In the genomic region with DNA sequence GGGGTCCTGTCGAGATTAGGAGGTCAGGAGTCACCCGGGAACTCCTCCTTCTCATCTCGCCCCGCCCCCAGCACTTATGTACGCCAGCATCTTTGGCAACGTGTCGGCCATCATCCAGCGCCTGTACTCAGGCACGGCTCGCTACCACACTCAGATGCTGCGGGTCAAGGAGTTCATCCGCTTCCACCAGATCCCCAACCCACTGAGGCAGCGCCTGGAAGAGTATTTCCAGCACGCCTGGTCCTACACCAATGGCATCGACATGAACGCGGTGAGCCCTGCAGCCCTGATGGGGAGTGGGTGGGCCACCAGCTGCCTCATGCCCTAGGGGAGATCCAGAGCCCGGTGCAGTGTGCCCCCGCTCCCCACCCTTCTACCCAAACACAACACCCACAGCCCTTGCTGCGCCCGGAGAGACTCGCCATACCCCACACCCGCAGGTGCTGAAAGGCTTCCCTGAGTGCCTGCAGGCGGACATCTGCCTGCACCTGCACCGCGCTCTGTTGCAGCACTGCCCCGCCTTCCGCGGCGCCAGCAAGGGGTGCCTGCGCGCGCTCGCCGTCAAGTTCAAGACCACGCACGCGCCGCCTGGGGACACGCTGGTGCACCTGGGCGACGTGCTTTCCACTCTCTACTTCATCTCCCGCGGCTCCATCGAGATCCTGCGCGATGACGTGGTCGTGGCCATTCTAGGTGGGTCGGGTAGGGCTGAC, we compare ENCODE assay signal across 7 mouse cellular contexts. TPM values are rescaled to one million over a fixed set of nuclear protein-coding genes. Genes with fewer than 3 reads are reported as not detected.
DNase-seq lines count a peak whose midpoint lies in the region; ATAC-seq lines count a peak whose summit lies in the region.

No protein-coding gene starts in this region.

- peaks cover 10% of the 10 kb centered on the region; the same call in 1 of the 2 replicates for H3K27me3 ChIP-seq in lung, embryonic 16.5 days (ENCODE audit: control insufficient read depth, insufficient read depth, low read depth, low read length)
- H3K27me3 ChIP-seq in embryonic facial prominence, embryonic 10.5 days (replicated peaks; ENCODE audit: low read depth, poor library complexity, severe bottlenecking) = peaks cover 38% of the 10 kb centered on the region
- peaks cover 23% of the 10 kb centered on the region for H3K27me3 ChIP-seq in intestine, embryonic 14.5 days (replicated peaks; ENCODE audit: control insufficient read depth, insufficient read depth, low read length)
- H3K27me3 ChIP-seq in stomach, embryonic 14.5 days (ENCODE audit: control insufficient read depth, insufficient read depth, low read length) = peaks cover 6% of the 10 kb centered on the region; the same call in 1 of the 2 replicates

- H3K9me3 ChIP-seq in lung, embryonic 16.5 days (ENCODE audit: control insufficient read depth, low read length) = no peaks in the 10 kb centered on the region
- H3K9me3 ChIP-seq in embryonic facial prominence, embryonic 10.5 days = no peaks in the 10 kb centered on the region
- H3K9me3 ChIP-seq in intestine, embryonic 14.5 days (ENCODE audit: control insufficient read depth, low read length) = no peaks in the 10 kb centered on the region
- H3K9me3 ChIP-seq in stomach, embryonic 14.5 days (ENCODE audit: control insufficient read depth, low read depth, low read length) = no peaks in the 10 kb centered on the region

- 1% methylated on average over 50 of the region's 50 CpGs for WGBS in lung, embryonic 16.5 days
- 1% methylated on average over 50 of the region's 50 CpGs for WGBS in embryonic facial prominence, embryonic 10.5 days
- WGBS in intestine, embryonic 14.5 days = 2% methylated on average over 50 of the region's 50 CpGs
- whole genome bisulfite sequencing in stomach, embryonic 14.5 days = 1% methylated on average over 50 of the region's 50 CpGs

- peak overlapping the region; percentile 31 for H3K4me3 ChIP-seq in lung, embryonic 16.5 days (ENCODE audit: low read length)
- peak overlapping the region; percentile 55 for H3K4me3 ChIP-seq in embryonic facial prominence, embryonic 10.5 days
- H3K4me3 ChIP-seq in intestine, embryonic 14.5 days (ENCODE audit: low read depth, low read length) = peak overlapping the region; percentile 28
- H3K4me3 ChIP-seq in stomach, embryonic 14.5 days (ENCODE audit: low read depth, low read length) = peak overlapping the region; percentile 25

- no peaks in the 10 kb centered on the region for H3K36me3 ChIP-seq in lung, embryonic 16.5 days (ENCODE audit: control insufficient read depth, insufficient read depth, low read length)
- no peaks in the 10 kb centered on the region for H3K36me3 ChIP-seq in embryonic facial prominence, embryonic 10.5 days (replicated peaks)
- no peaks in the 10 kb centered on the region for H3K36me3 ChIP-seq in intestine, embryonic 14.5 days (ENCODE audit: control insufficient read depth, insufficient read depth, low read length)
- no peaks in the 10 kb centered on the region for H3K36me3 ChIP-seq in stomach, embryonic 14.5 days (ENCODE audit: control insufficient read depth, insufficient read depth, low read length)

- no peak for DNase-seq in lung, postnatal 10 days
- DNase-seq in embryonic facial prominence, embryonic 10.5 days (ENCODE audit: low spot score) = peak; percentile 46
- DNase-seq in intestine, embryonic 14.5 days (ENCODE audit: low spot score) = peak; percentile 64
- no peak for DNase-seq in adrenal gland, adult 18-20 months (ENCODE audit: low spot score in 2 of 2)

- ATAC-seq in lung, embryonic 16.5 days (ENCODE audit: low read depth) = 0 out of 2 replicates have a peak, but pooled peaks have one; percentile 10
- ATAC-seq in intestine, embryonic 14.5 days (replicated peaks; ENCODE audit: low FRiP score, low TSS enrichment, low read depth) = peak; percentile 63
- 0 out of 2 replicates have a peak, but pooled peaks have one; percentile 22 for ATAC-seq in megakaryocyte-erythroid progenitor cell, adult 5-6 weeks (replicated peaks; ENCODE audit: low FRiP score, low TSS enrichment, poor library complexity, severe bottlenecking)
- ATAC-seq in stomach, embryonic 14.5 days (ENCODE audit: insufficient number of reproducible peaks, insufficient read depth, low FRiP score, low read depth) = 0 out of 2 replicates have a peak, but pooled peaks have one; percentile 33

- H3K4me2 ChIP-seq in lung, embryonic 16.5 days (ENCODE audit: low read depth, low read length) = peak overlapping the region; percentile 58
- peak overlapping the region; percentile 51 for H3K4me2 ChIP-seq in intestine, embryonic 14.5 days (ENCODE audit: low read length)
- H3K4me2 ChIP-seq in stomach, embryonic 14.5 days (replicated peaks; ENCODE audit: low read depth, low read length) = peak overlapping the region; percentile 53

- H3K4me1 ChIP-seq in lung, embryonic 16.5 days (replicated peaks; ENCODE audit: control insufficient read depth, insufficient read depth, low read length) = peaks cover 8% of the 10 kb centered on the region
- peaks cover 13% of the 10 kb centered on the region for H3K4me1 ChIP-seq in embryonic facial prominence, embryonic 10.5 days
- 0 out of 2 replicates have a peak, but pooled peaks cover 6% of the 10 kb centered on the region for H3K4me1 ChIP-seq in intestine, embryonic 14.5 days (replicated peaks; ENCODE audit: control insufficient read depth, insufficient read depth, low read length)
- H3K4me1 ChIP-seq in stomach, embryonic 14.5 days (ENCODE audit: control insufficient read depth, insufficient read depth, low read length) = no peaks in the 10 kb centered on the region

- no peak overlapping the region for H3K27ac ChIP-seq in lung, embryonic 16.5 days (ENCODE audit: low read length)
- H3K27ac ChIP-seq in embryonic facial prominence, embryonic 10.5 days (replicated peaks) = 0 out of 2 replicates have a peak overlapping the region, but pooled peaks have one; percentile 5
- no peak overlapping the region for H3K27ac ChIP-seq in intestine, embryonic 14.5 days (ENCODE audit: low read depth)
- no peak overlapping the region for H3K27ac ChIP-seq in stomach, embryonic 14.5 days (ENCODE audit: low read length)

- H3K9ac ChIP-seq in lung, embryonic 16.5 days (ENCODE audit: low read length) = peak overlapping the region; percentile 28; the same call in 1 of the 2 replicates
- peak overlapping the region; percentile 7; the same call in 1 of the 2 replicates for H3K9ac ChIP-seq in intestine, embryonic 14.5 days (ENCODE audit: low read length)
- 0 out of 2 replicates have a peak overlapping the region, but pooled peaks have one; percentile 14 for H3K9ac ChIP-seq in stomach, embryonic 14.5 days (replicated peaks; ENCODE audit: low read depth, low read length)

RNA-seq across cellular contexts. Expression of a gene that starts 12.3 kb away (rescaled TPM):
- 0.23 and 0.34 TPM in 2 replicates for polyA plus RNA-seq in lung, embryonic 16.5 days (2015; fragmentation: Nextera tagmentation; extraction: Ambion mirVana)
- 0.30 and 0.48 TPM in 2 replicates for polyA plus RNA-seq in embryonic facial prominence, embryonic 10.5 days (2016; fragmentation: Nextera tagmentation; extraction: Ambion mirVana)
- polyA plus RNA-seq in intestine, embryonic 14.5 days (2014; fragmentation: Nextera tagmentation; extraction: Ambion mirVana) = 0.99 and 1.3 TPM in 2 replicates
- total RNA-seq in megakaryocyte-erythroid progenitor cell, adult 5-6 weeks (2014; fragmentation: Nextera tagmentation) = not detected in 2 replicates
- not detected in 2 replicates for total RNA-seq in megakaryocyte-erythroid progenitor cell, adult 5-6 weeks (2017)
- 0.07 and 0.38 TPM in 2 replicates for polyA plus RNA-seq in stomach, embryonic 14.5 days (2014; fragmentation: Nextera tagmentation; extraction: Ambion mirVana)
- under 1 TPM in 1 of 2 experiments, not detected in 1; 0.29 TPM for total RNA-seq in adrenal gland, adult 18-20 months (2021)

RNA-seq across cellular contexts. Expression of a gene that starts 16.5 kb away (rescaled TPM):
- 58.8 and 63.4 TPM in 2 replicates for polyA plus RNA-seq in lung, embryonic 16.5 days (2015; fragmentation: Nextera tagmentation; extraction: Ambion mirVana)
- polyA plus RNA-seq in embryonic facial prominence, embryonic 10.5 days (2016; fragmentation: Nextera tagmentation; extraction: Ambion mirVana) = 91.2 and 93.4 TPM in 2 replicates
- 62.2 and 68.6 TPM in 2 replicates for polyA plus RNA-seq in intestine, embryonic 14.5 days (2014; fragmentation: Nextera tagmentation; extraction: Ambion mirVana)
- 53.4 and 63.3 TPM in 2 replicates for total RNA-seq in megakaryocyte-erythroid progenitor cell, adult 5-6 weeks (2014; fragmentation: Nextera tagmentation)
- total RNA-seq in megakaryocyte-erythroid progenitor cell, adult 5-6 weeks (2017) = 44.3 and 46.4 TPM in 2 replicates
- 61.9 and 63.0 TPM in 2 replicates for polyA plus RNA-seq in stomach, embryonic 14.5 days (2014; fragmentation: Nextera tagmentation; extraction: Ambion mirVana)
- total RNA-seq in adrenal gland, adult 18-20 months (2021) = 10 to 100 TPM; 44.5 to 47.6 TPM

RNA-seq across cellular contexts. Expression of a gene that starts 25.7 kb away (rescaled TPM):
- 0.34 and 0.45 TPM in 2 replicates for polyA plus RNA-seq in lung, embryonic 16.5 days (2015; fragmentation: Nextera tagmentation; extraction: Ambion mirVana)
- polyA plus RNA-seq in embryonic facial prominence, embryonic 10.5 days (2016; fragmentation: Nextera tagmentation; extraction: Ambion mirVana) = not detected in 2 replicates
- polyA plus RNA-seq in intestine, embryonic 14.5 days (2014; fragmentation: Nextera tagmentation; extraction: Ambion mirVana) = not detected in 2 replicates
- not detected in 2 replicates for total RNA-seq in megakaryocyte-erythroid progenitor cell, adult 5-6 weeks (2014; fragmentation: Nextera tagmentation)
- not detected in 2 replicates for total RNA-seq in megakaryocyte-erythroid progenitor cell, adult 5-6 weeks (2017)
- polyA plus RNA-seq in stomach, embryonic 14.5 days (2014; fragmentation: Nextera tagmentation; extraction: Ambion mirVana) = not detected in 2 replicates
- total RNA-seq in adrenal gland, adult 18-20 months (2021) = not detected

RNA-seq across cellular contexts. Expression of a gene that starts 45.7 kb away (rescaled TPM):
- polyA plus RNA-seq in lung, embryonic 16.5 days (2015; fragmentation: Nextera tagmentation; extraction: Ambion mirVana) = 8.6 and 10.4 TPM in 2 replicates
- 12.7 and 13.8 TPM in 2 replicates for polyA plus RNA-seq in embryonic facial prominence, embryonic 10.5 days (2016; fragmentation: Nextera tagmentation; extraction: Ambion mirVana)
- polyA plus RNA-seq in intestine, embryonic 14.5 days (2014; fragmentation: Nextera tagmentation; extraction: Ambion mirVana) = 8.8 and 10.3 TPM in 2 replicates
- 8.3 and 9.0 TPM in 2 replicates for total RNA-seq in megakaryocyte-erythroid progenitor cell, adult 5-6 weeks (2014; fragmentation: Nextera tagmentation)
- total RNA-seq in megakaryocyte-erythroid progenitor cell, adult 5-6 weeks (2017) = 15.2 and 29.7 TPM in 2 replicates
- 7.7 and 11.1 TPM in 2 replicates for polyA plus RNA-seq in stomach, embryonic 14.5 days (2014; fragmentation: Nextera tagmentation; extraction: Ambion mirVana)
- total RNA-seq in adrenal gland, adult 18-20 months (2021) = 10 to 100 TPM; 32.3 to 33.3 TPM

RNA-seq across cellular contexts. Expression of a gene that starts 52.5 kb away (rescaled TPM):
- 16.2 and 17.9 TPM in 2 replicates for polyA plus RNA-seq in lung, embryonic 16.5 days (2015; fragmentation: Nextera tagmentation; extraction: Ambion mirVana)
- 0.45 and 0.50 TPM in 2 replicates for polyA plus RNA-seq in embryonic facial prominence, embryonic 10.5 days (2016; fragmentation: Nextera tagmentation; extraction: Ambion mirVana)
- 1.4 TPM in 2 replicates for polyA plus RNA-seq in intestine, embryonic 14.5 days (2014; fragmentation: Nextera tagmentation; extraction: Ambion mirVana)
- not detected in 2 replicates for total RNA-seq in megakaryocyte-erythroid progenitor cell, adult 5-6 weeks (2014; fragmentation: Nextera tagmentation)
- 0.38 TPM in 1 of 2 replicates, not detected in the other for total RNA-seq in megakaryocyte-erythroid progenitor cell, adult 5-6 weeks (2017)
- polyA plus RNA-seq in stomach, embryonic 14.5 days (2014; fragmentation: Nextera tagmentation; extraction: Ambion mirVana) = 0.72 and 0.80 TPM in 2 replicates
- total RNA-seq in adrenal gland, adult 18-20 months (2021) = 10 to 100 TPM; 11.0 to 16.0 TPM

Comparison
In these comparisons a context has a peak if more than half of its experiments do, and no peak if none do; other contexts are left out.
1. ATAC-seq: peak in every context shown above with its lines; median percentile 63 in intestine, embryonic 14.5 days; 33 in stomach, embryonic 14.5 days; 22 in megakaryocyte-erythroid progenitor cell, adult 5-6 weeks; 10 in lung, embryonic 16.5 days.
2. DNase-seq: peak in embryonic facial prominence, embryonic 10.5 days (single experiment) and intestine, embryonic 14.5 days (single experiment); none in lung, postnatal 10 days (single experiment) and adrenal gland, adult 18-20 months (0 of 2).
3. Peak in every context shown above with its lines, with median percentiles within 50 percentile points of each other: H3K4me2 ChIP-seq, H3K4me3 ChIP-seq and H3K9ac ChIP-seq.